8 mouse cellular contexts compared by ENCODE assay signal in genomic region chr13:32900639-32901038, GRCm38 (mm10). TPM values are rescaled to one million over a fixed set of nuclear protein-coding genes. Genes with fewer than 3 reads are reported as not detected.
A peak's percentile ranks its signal among the peaks of the same experiment; 100 is the strongest.
DNase-seq lines count a peak whose midpoint lies in the region; ATAC-seq and TF ChIP-seq lines count a peak whose summit lies in the region.

No protein-coding gene starts in this region.

- DNase-seq in cerebellum, adult 8-10 months = peak; percentile 9
- DNase-seq in cerebellum, adult 9-11 months = no peak
- DNase-seq in midbrain, embryonic 14.5 days = peak; percentile 69
- DNase-seq in c-Kit-positive CD71-positive TER-119-negative erythroid progenitor cells, embryonic 14.5 days (ENCODE audit: low read depth) = peak; percentile 34
- DNase-seq in intestine, embryonic 14.5 days (ENCODE audit: low spot score) = peak; percentile 61
- peak; percentile 68 for DNase-seq in lung, postnatal 0 days (ENCODE audit: low spot score)
- DNase-seq in thymus, postnatal 0 days (ENCODE audit: low spot score) = peak; percentile 22

- ATAC-seq in midbrain, embryonic 14.5 days (ENCODE audit: low FRiP score, low TSS enrichment) = no peak
- no peak for ATAC-seq in midbrain, embryonic 15.5 days (replicated peaks)
- ATAC-seq in intestine, embryonic 14.5 days (replicated peaks; ENCODE audit: low FRiP score, low TSS enrichment, low read depth) = no peak
- no peak for ATAC-seq in lung, postnatal 0 days

- H3K27me3 ChIP-seq in midbrain, embryonic 14.5 days (ENCODE audit: control insufficient read depth, insufficient read depth, low read length) = no peaks in the 10 kb centered on the region
- 0 out of 2 replicates have a peak, but pooled peaks cover 4% of the 10 kb centered on the region for H3K27me3 ChIP-seq in midbrain, embryonic 15.5 days (replicated peaks)
- no peaks in the 10 kb centered on the region for H3K27me3 ChIP-seq in intestine, embryonic 14.5 days (replicated peaks; ENCODE audit: control insufficient read depth, insufficient read depth, low read length)
- no peaks in the 10 kb centered on the region for H3K27me3 ChIP-seq in lung, postnatal 0 days (replicated peaks; ENCODE audit: insufficient read depth, low read length)

- peak; percentile 76 for TF ChIP-seq CTCF in lung, postnatal 0 days (IDR thresholded peaks at IDR 0.05)

- no peak overlapping the region for H3K27ac ChIP-seq in midbrain, embryonic 14.5 days (replicated peaks; ENCODE audit: low read depth, low read length)
- H3K27ac ChIP-seq in midbrain, embryonic 15.5 days = no peak overlapping the region
- no peak overlapping the region for H3K27ac ChIP-seq in intestine, embryonic 14.5 days (ENCODE audit: low read depth)
- H3K27ac ChIP-seq in lung, postnatal 0 days (ENCODE audit: low read length) = no peak overlapping the region

- 18% methylated on average over 2 of the region's 2 CpGs for WGBS in midbrain, embryonic 14.5 days
- 27% methylated on average over 2 of the region's 2 CpGs for WGBS in midbrain, embryonic 15.5 days
- WGBS in intestine, embryonic 14.5 days = 3% methylated on average over 2 of the region's 2 CpGs
- WGBS in lung, postnatal 0 days = 8% methylated on average over 2 of the region's 2 CpGs

- H3K4me2 ChIP-seq in midbrain, embryonic 14.5 days (ENCODE audit: low read length) = no peak overlapping the region
- H3K4me2 ChIP-seq in midbrain, embryonic 15.5 days = no peak overlapping the region
- H3K4me2 ChIP-seq in intestine, embryonic 14.5 days (ENCODE audit: low read length) = no peak overlapping the region
- H3K4me2 ChIP-seq in lung, postnatal 0 days (replicated peaks; ENCODE audit: low read depth, low read length) = no peak overlapping the region

- no peaks in the 10 kb centered on the region for H3K4me1 ChIP-seq in midbrain, embryonic 14.5 days (ENCODE audit: control insufficient read depth, insufficient read depth, low read length)
- no peaks in the 10 kb centered on the region for H3K4me1 ChIP-seq in midbrain, embryonic 15.5 days
- H3K4me1 ChIP-seq in intestine, embryonic 14.5 days (replicated peaks; ENCODE audit: control insufficient read depth, insufficient read depth, low read length) = no peaks in the 10 kb centered on the region
- H3K4me1 ChIP-seq in lung, postnatal 0 days (ENCODE audit: insufficient read depth, low read depth, low read length) = no peaks in the 10 kb centered on the region

- no peak overlapping the region for H3K9ac ChIP-seq in midbrain, embryonic 14.5 days (replicated peaks; ENCODE audit: low read length)
- no peak overlapping the region for H3K9ac ChIP-seq in midbrain, embryonic 15.5 days
- no peak overlapping the region for H3K9ac ChIP-seq in intestine, embryonic 14.5 days (ENCODE audit: low read length)
- H3K9ac ChIP-seq in lung, postnatal 0 days (replicated peaks; ENCODE audit: low read depth) = no peak overlapping the region

- TF ChIP-seq EP300 in lung, postnatal 0 days (IDR thresholded peaks at IDR 0.05) = no peak

- no peaks in the 10 kb centered on the region for H3K9me3 ChIP-seq in midbrain, embryonic 14.5 days (ENCODE audit: control insufficient read depth, low read length)
- no peaks in the 10 kb centered on the region for H3K9me3 ChIP-seq in midbrain, embryonic 15.5 days
- no peaks in the 10 kb centered on the region for H3K9me3 ChIP-seq in intestine, embryonic 14.5 days (ENCODE audit: control insufficient read depth, low read length)
- no peaks in the 10 kb centered on the region for H3K9me3 ChIP-seq in lung, postnatal 0 days (ENCODE audit: low read length)

- H3K4me3 ChIP-seq in midbrain, embryonic 14.5 days (replicated peaks; ENCODE audit: low read depth, low read length) = no peak overlapping the region
- no peak overlapping the region for H3K4me3 ChIP-seq in midbrain, embryonic 15.5 days
- H3K4me3 ChIP-seq in intestine, embryonic 14.5 days (ENCODE audit: low read depth, low read length) = no peak overlapping the region
- no peak overlapping the region for H3K4me3 ChIP-seq in lung, postnatal 0 days (ENCODE audit: low read depth, low read length)

- no peaks in the 10 kb centered on the region for H3K36me3 ChIP-seq in midbrain, embryonic 14.5 days (ENCODE audit: control insufficient read depth, insufficient read depth, low read length)
- no peaks in the 10 kb centered on the region for H3K36me3 ChIP-seq in midbrain, embryonic 15.5 days (replicated peaks)
- H3K36me3 ChIP-seq in intestine, embryonic 14.5 days (ENCODE audit: control insufficient read depth, insufficient read depth, low read length) = no peaks in the 10 kb centered on the region
- no peaks in the 10 kb centered on the region for H3K36me3 ChIP-seq in lung, postnatal 0 days (ENCODE audit: insufficient read depth, low read length)

RNA-seq across cellular contexts. Expression of gene Serpinb1c, which starts 2.6 kb away (rescaled TPM):
- not detected in 2 replicates for polyA plus RNA-seq in midbrain, embryonic 14.5 days (2014; fragmentation: Nextera tagmentation; extraction: Ambion mirVana)
- polyA plus RNA-seq in midbrain, embryonic 15.5 days (2015; fragmentation: Nextera tagmentation; extraction: Ambion mirVana) = not detected in 2 replicates
- not detected in 2 replicates for polyA plus RNA-seq in intestine, embryonic 14.5 days (2014; fragmentation: Nextera tagmentation; extraction: Ambion mirVana)
- polyA plus RNA-seq in lung, postnatal 0 days (2015; fragmentation: Nextera tagmentation; extraction: Ambion mirVana) = 0.07 and 0.11 TPM in 2 replicates
- not detected in 2 replicates for polyA plus RNA-seq in thymus, postnatal 0 days (2015; fragmentation: Nextera tagmentation; extraction: Ambion mirVana)

RNA-seq across cellular contexts. Expression of gene Serpinb1a, which starts 49.7 kb away (rescaled TPM):
- polyA plus RNA-seq in midbrain, embryonic 14.5 days (2014; fragmentation: Nextera tagmentation; extraction: Ambion mirVana) = 2.2 and 2.9 TPM in 2 replicates
- 2.9 and 3.0 TPM in 2 replicates for polyA plus RNA-seq in midbrain, embryonic 15.5 days (2015; fragmentation: Nextera tagmentation; extraction: Ambion mirVana)
- 62.5 and 81.2 TPM in 2 replicates for polyA plus RNA-seq in intestine, embryonic 14.5 days (2014; fragmentation: Nextera tagmentation; extraction: Ambion mirVana)
- polyA plus RNA-seq in lung, postnatal 0 days (2015; fragmentation: Nextera tagmentation; extraction: Ambion mirVana) = 32.0 and 33.2 TPM in 2 replicates
- 47.2 and 50.3 TPM in 2 replicates for polyA plus RNA-seq in thymus, postnatal 0 days (2015; fragmentation: Nextera tagmentation; extraction: Ambion mirVana)
